Mouse (Mus musculus) kidney, postnatal 10 days (tissue): ENCODE results near the gene Sirt7.

ENCODE experiments used
- DNase-seq: peaks from one replicate; pipeline ENCODE4 v3.0.0; 2021; ENCODE audit warnings: mixed read lengths

The Sirt7 gene

GRCm38 (mm10) chr11:120581490-120582267, 43.4 kb downstream of the Sirt7 start, which contains the start of gene Arhgdia:
Arhgdia (minus strand) TSS chr11:120581624.
- peak; percentile 94 for DNase-seq

GRCm38 (mm10) chr11:120580871-120581331, 44.1 kb downstream of the Sirt7 start:
- DNase-seq: peak; percentile 72

DNA sequence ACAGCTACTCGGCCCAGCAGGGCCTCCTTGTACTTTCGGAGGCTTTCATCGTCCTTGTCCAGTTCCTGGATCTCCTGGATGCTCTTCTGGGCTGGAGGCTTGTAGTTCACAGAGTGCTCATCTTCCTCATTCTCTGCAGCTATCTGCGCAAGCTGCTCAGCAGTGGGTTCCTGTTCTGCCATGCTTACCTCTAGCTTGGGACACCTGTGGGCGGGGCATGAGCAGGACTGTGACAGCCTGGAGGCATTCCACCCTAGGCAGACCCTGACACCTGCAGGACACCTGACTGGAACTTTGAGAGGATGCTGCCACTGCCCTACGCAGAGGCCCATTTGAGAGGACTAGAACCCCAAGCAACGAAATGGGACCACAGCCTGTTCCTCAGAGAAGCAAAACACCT, 44.9 kb downstream of the Sirt7 start:
- DNase-seq: peak; percentile 53

- DNase-seq: peak; percentile 85
Measured at GRCm38 (mm10) chr11:120579316-120580107, 45.5 kb downstream of the Sirt7 start.

GRCm38 (mm10) chr11:120578694-120579243, 46.3 kb downstream of the Sirt7 start:
- peak; percentile 47 for DNase-seq

DNA sequence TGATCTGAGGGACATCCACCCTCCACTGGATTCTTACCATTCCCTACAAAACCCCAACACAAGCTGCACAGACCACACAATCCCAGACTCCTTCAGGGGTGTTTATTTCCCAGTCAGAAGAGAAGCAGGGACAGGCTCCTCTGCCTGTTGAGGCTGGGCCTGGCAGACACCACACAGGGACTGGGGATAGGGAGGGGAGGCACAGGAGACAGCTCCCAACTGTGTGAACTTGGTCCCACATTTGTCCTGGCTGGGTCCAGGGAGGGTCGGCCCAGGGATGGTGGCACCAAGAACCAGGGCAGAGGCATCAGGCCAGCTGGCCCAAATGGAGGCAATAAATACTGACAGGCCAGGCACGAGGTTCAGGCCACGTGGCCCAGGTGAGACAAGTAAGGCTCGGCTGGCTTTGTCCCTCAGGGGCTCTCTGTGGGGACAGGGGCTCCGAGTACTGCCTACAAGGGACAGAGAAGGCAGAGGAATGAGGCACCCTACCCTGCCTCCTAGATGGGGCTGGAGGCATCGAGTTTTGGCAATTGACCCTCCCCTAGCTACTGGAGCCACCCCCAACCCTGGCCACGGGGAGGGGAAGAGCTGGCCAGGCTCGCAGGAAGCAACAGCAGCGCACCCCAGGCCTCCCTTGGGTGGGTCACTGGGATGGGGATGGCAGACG, 46.9 kb downstream of the Sirt7 start:
- DNase-seq: peak; percentile 33

GRCm38 (mm10) chr11:120577211-120578023, 47.6 kb downstream of the Sirt7 start:
- peak; percentile 47 for DNase-seq

DNA sequence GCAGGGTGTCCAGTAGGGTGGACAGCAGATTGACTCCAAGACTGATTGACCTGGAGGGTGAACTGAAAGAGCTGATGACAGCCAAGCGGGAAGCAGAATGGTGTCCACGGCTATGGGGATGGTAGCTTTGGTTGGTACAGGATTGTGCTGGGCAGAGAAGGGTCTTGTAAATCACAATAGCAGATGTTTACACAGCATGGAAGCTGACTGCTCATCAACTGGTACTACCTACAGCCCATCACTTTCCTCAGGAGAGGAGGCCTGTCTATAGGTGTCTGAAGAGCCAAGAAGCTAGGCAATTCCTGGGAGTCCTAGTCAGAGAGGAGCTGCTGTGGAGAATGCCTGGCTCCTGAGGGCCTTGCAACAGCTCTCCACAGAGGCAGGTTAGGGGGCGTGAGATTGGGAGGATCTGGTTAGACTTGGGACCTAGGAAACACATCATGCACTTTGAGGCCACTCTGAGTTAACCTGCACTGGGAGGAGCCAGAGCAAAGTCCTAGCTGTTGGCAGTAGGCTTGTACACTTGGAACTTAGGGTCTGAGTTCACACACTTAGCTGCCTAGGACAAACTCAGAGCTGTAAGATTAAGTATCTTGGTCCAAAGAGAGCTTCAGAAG, 48.6 kb downstream of the Sirt7 start:
- peak; percentile 69 for DNase-seq

GRCm38 (mm10) chr11:120575940-120576339, 49.1 kb downstream of the Sirt7 start:
- DNase-seq: no peak

DNA sequence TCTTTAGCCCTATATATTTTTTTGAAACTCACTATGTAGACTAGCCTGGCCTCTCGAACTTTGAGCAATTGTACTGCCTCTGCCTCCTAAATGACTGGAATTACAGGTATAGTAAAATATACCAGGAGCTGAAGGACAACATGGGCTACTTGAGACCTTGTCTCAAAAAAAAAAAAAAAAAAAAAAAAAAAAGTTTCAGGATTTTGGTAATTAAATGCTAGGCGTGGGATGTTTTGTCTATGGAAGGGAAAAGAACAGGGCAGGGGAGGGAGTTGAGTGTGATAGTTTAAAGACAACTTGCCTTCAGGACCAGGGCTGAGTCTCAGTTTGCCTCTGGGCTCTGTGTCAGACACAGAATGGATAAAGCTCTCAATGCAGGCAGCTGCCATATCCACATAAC, 50.0 kb downstream of the Sirt7 start:
- DNase-seq: no peak

GRCm38 (mm10) chr11:120574278-120574600, 50.8 kb downstream of the Sirt7 start:
- DNase-seq: no peak

DNA sequence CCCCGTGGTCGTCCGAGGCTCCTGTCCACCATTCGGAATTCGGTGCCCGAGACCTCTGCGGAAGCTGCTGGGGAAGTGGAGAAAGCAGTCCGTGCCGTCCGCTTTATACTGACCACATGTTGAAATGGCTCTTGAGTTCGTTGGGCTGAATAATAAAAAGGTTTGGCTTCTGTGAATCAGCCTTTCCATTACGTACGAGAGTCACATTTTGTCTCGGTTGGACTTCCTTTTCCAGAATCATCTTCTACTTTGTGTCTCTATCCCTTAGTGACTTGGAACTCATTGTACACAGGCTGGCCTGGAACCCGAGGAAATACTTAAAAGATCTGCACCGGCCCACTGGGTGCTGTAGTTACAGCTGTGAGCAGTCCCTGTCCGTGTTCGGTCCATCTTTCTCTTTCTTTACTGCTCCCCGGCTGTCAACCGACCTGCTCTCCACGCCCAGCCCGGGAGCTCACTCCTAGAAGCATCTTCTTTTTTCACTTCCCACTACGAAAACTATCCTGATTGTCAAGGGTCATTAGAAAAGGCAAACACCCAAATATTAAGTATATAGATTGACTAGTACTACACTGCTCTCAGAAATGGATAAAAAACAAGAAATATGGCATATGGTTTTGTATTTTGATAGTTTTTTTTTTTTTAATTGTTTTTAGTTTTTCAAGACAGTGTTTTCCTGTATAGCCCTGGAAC, 51.3 kb downstream of the Sirt7 start:
- peak; percentile 31 for DNase-seq

DNA sequence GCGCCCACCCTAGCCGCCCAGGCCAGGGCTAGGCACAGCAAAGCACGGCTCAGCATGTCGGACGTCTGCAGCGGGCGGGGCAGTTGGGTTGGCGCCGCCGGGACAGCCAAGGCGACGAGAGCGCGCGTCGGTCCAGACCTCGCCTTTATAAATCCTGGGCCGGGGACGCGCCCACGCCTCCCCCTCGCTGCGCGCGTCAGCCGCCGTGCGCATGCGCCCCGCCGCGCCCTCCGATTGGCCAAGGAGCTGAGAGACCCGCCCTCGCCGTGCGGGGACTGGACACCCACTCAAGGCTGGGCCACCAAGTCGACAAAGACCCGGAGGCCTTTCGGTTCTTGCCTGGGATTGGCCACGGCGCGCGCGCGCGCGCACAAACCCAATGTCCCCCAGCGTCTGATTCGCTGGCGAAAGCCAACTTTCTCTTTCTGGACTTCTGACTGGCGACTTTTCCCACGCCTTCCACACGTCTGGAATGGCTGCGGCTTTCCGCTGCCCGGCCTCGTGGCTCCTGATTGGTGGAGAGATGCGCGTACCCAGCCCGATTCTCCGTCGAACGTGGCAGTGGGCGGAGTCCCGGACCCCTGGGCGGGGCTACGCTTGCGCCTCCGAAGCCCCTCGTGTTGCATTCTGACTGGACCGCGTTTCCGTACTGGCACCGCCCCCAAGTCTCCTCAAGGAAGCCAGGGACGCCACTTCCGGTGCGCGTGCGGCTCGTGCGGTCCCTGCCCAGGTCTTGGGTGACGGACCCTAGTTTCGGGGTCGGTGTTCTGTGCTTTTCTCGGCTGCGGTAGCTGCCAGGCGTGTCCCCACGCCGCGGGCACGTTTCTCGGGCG, 52.1 kb downstream of the Sirt7 start, which contains the start of gene P4hb:
Gene P4hb (minus strand): TSS at position 502 of the 833 bp plus-strand sequence.
- peak; percentile 100 for DNase-seq

DNA sequence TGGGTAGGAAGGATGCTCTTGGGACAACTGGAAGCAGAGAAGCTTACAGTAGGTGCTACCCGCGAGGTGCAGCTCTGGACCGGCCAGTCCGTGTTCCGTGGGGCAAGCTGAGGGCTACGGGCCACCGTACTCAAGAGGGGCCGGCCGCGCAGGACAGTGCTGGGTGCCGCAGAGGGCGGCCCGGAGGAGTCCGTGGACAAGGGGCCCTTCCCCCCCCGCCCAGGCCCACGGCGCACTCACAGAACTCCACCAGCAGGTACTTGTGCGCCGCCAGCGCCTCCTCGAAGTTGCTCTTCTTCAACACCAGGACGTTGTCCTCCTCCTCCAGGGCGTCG, 52.7 kb downstream of the Sirt7 start:
- no peak for DNase-seq

DNA sequence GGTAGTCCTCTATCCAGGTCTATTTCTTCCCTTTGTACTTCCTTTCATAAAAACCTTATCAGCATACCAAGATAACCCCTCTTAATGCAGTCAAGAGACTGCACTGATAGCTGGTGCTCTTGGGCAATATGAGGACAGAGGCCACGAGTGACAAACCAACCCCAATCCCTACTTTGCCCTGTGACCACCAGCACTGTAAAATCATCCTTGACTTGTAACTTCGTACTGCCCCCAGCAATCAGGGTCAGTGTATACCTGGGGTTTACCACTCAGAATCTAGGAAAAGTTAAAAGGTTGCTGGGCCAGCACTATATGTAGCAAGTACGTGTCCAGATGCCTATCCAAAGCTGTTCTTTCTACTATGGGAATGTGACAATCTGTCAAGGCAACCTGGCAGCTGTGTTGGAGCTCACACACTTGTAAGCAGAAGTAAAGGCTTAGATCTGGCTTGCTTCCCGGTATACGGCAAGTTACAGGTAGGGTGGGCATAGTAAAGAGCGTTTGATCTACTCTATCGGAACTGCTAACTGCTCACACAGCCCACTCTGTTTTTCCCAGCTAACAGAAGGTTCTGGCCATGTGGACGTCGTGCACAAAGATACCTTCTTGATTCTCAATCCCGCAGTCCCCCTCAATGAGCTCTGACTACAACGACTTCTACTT, 53.2 kb downstream of the Sirt7 start:
- DNase-seq: no peak

- no peak for DNase-seq
Measured at GRCm38 (mm10) chr11:120571122-120571521, 53.9 kb downstream of the Sirt7 start.
